Mouse (Mus musculus): Measurements from ENCODE around the gene Ppp2r2c.
"Not testable (repeated sequence)": the region's sequence is repeated elsewhere in the genome, so short reads cannot be mapped to it uniquely, and the experiment has no call there.

The Ppp2r2c gene

DNA sequence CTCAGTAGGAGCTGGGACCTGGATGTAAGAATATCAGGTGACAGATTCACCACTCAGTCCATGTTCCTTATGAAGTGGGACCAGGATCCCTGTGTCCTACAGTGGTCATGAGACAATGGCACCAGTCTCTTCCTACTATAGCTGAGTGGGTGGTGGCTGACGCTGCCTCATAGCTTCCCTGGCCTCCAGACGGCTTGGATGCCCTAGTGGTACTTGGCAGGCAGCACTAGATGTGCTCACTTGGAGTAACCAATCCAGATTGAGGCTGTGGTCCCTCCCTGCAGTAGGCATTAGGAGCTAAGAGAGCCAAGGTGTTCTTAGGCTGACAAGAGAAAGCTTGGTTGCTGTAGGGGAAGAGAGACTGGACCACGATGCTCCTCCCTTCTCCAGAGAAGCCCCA is 61.1 kb downstream of the Ppp2r2c start:
- no peak for DNase-seq (ENCODE audit: low read depth, low spot score)

DNA sequence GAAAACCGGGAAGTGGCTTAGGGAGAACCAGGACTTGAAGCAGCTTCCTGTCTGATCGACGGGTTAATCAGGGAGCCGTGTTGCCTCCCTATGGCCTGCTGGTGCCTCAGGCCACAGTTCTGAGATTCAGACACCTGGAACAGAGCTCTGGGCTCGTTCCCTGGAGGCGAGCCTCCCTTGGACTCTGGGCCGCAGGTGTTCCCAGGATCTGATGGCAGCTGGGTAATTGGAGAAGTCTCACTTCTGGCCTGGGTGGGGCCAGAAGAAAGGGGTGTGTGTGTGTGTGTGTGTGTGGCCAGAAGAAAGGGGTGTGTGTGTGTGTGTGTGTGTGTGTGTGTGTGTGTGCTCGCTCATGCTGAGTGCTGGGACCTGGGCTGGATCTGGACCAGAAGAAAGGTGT is 65.1 kb downstream of the Ppp2r2c start:
- no peak for DNase-seq (ENCODE audit: low read depth, low spot score)

DNA sequence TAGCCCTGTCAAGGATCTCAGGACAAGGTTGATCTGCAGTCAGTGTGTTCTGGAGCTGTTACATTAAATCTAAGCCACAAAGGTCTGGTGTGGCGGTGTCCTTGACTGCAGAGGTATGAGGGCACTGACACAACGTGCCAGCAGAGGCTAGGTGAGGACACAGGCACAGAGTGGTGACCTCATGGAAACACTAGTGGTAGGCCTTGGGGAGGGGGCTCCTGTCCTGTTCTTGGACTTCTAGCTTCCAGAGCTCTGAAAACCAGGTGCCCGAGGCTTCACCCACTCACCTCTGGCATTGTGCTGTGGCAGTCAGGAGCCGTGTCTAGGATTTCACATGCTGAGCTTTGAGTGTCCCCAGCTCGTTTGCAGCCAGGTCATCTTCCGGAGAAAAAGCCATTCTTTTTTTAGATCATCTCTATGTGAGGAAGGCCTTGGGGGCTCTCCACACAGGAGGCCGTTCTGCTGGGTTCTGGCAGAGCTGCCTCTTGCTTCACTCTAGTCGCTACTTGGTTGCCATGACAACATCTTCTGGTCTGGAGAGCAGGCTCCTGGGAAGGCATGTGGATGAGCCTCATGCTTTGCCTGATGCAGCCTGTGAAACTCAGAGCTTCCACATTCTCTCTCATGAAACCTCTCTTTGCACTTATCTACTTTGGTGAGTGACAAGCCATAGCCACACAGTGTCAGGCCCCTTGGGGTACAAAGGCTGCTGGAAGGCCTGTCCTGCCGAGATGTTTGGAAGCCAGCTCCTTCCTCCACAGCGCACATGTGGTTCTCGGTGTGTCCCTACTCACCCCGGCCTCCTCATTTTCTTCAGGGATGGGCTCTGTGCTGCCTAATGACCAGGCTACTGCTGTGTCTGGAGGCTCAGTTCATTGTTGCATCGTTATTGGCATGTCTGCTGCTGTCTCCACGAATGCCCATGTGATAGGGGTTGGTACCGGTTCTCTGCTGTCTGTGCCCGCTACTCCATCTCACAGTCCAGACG is 67.5 kb downstream of the Ppp2r2c start:
- no peak for DNase-seq (ENCODE audit: low read depth, low spot score)

DNA sequence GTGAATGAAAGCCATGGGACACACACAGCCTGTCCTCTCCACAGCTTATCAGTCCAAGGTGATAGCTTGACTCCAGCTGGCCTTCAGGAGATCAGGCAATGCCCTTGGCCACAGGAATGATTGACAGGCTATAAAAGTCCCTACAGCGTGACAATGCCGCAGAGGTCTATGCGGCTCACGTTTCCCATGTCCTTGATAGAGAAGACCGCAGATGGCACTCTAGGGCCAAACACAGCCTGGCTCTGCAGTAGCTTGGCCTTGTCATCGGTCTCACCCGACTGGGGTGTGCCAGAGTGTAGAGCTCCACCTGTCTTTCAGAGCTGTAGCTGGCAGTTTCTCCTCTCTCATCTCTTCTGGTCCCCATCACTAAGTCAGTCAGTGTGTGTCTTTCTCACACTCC is 68.2 kb downstream of the Ppp2r2c start:
- peak; percentile 16 for DNase-seq (ENCODE audit: low read depth, low spot score)

DNA sequence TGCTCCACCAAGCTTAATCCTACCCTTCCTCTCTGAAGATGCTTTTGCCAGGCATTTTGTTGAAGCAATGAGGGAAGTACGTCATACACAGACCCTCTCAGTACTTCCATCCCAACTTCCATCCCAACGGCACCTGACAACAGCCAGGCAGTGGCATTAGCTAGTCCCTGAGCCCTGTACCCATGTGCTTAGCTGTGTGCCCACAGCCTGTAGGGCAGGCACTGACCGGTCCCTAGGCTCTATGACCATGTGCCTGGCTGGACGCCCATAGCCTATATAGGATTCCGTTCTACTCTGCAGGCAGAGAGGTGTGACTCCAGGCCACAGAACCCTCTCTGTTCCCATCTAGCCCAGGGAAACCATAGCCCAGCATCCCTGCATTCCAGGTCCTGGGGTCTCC is 69.7 kb downstream of the Ppp2r2c start:
- no peak for DNase-seq (ENCODE audit: low read depth, low spot score)

DNA sequence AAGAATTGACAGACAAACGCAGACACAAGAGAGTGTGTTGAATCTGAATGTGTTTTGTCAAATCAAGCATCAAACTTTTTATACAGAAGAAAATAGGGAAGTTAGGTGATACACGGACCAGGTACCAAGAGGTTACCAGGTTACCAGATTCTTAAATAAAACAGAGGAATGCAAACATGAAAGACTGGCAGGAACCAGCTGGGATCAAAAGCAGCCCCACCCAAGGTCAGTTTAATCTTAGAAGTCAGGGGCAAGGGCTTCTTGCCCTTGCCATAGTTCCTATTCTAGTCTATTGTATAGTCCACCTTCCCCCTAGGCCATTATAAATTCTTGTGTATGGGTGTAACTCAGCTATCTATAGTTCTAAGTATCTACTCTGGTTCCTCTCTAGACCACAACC is 70.7 kb downstream of the Ppp2r2c start:
- DNase-seq (ENCODE audit: low read depth, low spot score), result not testable (repeated sequence)

DNA sequence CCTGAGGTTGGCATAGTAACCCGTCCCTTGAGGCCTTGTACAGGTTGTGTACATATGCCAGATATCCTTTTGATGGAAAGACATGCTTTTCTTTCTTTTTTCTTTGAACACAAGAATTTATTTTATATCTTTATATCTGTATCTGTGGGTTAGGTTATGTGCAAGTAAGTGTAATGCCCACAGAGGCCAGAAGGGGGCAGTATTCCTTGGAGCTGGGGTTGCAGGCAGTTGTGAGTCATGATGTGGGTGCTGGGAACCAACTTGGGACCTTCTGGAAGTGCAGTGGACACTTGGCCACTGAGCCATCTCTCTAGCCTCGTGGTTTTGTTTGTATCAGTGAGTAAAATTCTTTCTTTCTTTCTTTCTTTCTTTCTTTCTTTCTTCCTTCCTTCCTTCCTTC is 74.1 kb downstream of the Ppp2r2c start:
- no peak for DNase-seq (ENCODE audit: low read depth, low spot score)

DNA sequence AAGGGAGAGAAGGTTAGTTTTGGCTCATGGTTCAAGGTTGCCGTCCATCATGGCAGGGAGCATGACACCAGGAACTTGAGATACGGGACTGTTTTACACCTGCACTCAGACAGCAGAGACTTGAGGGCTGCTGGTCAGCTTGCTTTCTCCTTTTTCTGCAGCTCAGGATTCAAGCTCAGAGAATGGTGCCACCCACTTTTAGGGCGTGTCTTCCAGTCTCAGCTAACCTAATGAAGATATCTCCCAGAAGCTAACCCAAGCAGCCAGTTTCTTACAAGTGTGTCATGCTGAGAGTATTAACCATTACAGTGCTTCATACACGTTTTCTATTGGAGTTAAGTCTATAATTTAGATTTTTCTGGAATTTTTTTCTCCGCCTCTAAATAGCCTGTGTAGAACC is 76.2 kb downstream of the Ppp2r2c start:
- no peak for DNase-seq (ENCODE audit: low read depth, low spot score)

DNA sequence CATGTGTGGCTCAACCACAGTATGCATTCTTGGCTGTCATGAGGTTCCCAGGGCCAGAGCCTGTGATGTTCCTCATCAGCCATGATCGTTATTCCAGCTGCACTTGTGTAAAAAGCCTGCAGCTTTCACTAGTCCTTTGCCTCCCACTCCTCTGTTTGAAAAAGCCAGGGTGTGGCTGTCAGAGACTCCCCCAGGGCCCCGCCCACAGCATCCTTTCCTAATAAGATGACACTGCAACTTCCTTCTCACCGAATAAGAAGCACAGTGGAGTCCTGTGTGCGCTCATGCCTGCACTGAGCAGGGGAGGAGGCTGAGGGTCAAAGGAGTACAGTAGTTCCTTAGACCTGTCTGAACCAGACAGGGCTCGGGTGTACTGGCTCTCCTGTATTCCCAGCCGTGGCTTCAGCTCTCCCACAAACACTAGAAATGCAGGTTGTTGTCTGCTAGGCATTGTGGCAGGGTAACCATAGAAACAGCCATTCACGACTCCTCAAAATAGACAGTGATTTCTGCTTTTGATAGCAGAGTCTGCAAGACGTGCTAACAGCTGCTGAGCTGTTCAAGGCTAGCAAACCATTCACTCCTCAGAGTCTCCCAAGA is 76.9 kb downstream of the Ppp2r2c start:
- no peak for DNase-seq (ENCODE audit: low read depth, low spot score)

DNA sequence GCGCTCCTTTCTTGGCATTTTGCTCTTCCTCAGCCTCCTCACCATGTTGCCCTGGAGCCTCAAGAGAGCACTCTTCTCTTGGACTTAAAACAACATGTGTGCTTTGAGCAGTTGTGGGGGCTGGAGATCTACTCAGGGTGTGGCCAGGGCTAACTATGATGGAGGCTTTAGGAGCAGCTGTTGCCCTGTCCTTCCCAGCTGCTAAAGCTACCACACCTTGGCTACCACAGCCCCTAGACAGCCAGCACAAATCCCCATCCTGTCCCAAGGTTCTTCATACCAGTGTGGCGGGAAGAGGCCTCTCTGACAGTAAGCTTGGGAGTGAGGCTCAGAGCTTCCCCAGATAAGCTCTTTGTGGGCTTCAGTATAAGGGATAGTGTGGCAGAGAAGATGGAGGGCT is 77.4 kb downstream of the Ppp2r2c start:
- DNase-seq (ENCODE audit: low read depth, low spot score), result no peak

DNA sequence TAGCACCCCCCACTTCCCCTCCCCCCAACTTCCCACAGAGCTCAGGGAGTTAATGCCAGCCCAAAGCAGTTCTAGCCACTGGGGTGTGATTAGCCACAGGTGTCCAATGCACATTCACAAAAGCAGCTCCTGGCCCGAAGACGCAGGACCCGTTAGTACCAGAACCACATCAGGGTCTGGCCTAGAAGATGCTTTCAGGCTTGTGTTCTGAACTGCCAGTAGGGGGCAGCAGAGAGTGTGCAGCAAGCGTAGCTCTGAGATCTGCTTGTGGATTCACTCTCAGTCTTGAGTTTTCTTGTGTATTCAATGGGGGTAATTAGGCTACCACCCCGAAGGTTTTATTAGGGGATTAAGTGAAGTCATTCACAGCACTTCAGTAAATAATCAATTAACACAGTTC is 78.1 kb downstream of the Ppp2r2c start:
- DNase-seq (ENCODE audit: low read depth, low spot score), result peak; percentile 34

DNA sequence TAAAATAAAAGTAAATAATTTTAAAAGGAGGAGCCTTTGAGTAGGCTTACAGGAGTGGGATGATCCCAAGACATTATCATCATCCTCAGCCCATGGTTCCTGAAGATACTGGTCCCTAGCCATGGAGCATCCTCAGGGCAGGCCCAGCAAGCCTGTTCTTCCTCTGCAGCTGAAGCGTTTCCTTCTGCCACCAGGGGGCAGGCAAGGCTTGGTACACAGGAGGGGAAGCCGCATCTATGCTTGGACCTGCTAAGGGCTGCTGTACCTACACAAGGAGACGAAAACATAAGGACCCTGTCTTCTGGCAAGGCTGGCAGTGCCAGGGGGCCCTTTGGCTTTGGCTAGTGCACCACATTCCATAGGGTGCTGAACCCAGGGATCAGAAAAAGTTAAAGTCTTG is 80.5 kb downstream of the Ppp2r2c start:
- DNase-seq (ENCODE audit: low read depth, low spot score), result peak; percentile 25

DNA sequence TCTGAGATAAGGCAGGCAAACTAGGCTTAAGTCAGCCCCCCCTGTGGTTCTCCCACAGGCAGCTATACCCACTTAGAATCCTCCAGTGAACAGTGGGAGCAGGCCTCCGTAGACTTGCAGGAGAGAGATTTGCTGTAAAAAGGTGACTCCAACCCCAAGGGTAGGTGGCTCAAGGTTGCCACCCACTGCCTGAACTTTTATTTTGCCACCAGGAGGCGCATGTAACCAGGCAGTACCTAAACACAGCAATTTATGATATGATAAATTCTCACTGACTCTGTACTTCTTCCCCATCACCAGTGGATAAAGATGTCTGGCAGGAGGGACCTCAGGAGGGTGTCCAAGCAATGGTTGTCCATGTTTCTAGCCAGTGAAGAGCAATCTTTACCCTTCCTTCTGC is 82.6 kb downstream of the Ppp2r2c start:
- no peak for DNase-seq (ENCODE audit: low read depth, low spot score)

DNA sequence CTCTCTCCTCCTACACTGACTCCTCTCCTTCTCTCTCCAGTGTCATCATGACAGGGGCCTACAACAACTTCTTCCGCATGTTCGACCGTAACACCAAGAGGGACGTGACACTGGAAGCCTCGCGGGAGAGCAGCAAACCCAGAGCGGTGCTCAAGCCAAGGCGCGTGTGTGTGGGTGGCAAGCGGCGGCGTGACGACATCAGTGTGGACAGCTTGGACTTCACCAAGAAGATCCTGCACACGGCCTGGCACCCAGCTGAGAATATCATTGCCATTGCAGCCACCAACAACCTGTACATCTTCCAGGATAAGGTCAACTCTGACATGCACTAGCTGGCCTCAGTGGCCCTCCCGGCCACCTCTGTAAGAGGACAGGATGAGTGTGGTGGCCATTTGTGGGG is 84.0 kb downstream of the Ppp2r2c start:
- DNase-seq (ENCODE audit: low read depth, low spot score), result no peak

DNA sequence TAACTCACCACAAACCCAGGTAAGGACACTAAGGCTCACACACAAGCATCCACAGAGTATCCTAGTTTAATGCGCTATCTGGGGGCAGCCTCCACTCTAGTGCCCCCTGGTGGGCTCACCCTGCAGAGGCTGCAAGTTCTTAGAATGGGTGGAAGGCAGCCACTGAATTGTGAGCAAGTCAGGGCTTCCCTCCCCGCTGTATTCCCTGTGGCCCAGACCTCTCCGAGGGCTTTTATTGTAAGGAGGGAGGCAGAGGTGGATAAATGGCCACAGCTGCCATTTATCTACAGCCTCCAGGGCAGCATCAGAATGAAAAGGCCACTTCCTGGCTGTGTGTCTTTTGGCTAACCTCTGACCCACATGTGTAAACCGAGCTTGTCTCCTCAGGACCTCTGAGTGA is 87.1 kb downstream of the Ppp2r2c start:
- DNase-seq (ENCODE audit: low read depth, low spot score), result no peak

DNA sequence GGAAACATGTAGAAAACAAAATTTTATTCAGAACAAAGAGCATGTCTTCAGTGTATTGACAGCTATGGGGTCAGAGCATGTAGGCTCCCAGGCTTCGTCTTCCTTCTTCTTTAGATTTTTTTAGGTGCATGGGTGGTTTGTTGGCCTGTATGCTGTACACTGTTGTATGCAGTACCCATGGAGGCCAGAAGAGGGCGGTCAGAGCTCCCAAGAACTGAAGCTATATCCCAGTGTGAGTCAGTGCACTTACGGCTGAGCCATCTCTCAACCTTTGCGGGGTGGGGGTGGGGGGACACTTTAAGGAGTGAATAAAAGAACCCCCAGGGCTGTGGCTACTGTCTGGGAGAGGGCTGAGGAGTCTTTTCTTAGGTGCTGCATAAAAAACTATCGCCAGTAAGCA is 90.5 kb downstream of the Ppp2r2c start:
- peak; percentile 28 for DNase-seq (ENCODE audit: low read depth, low spot score)

DNA sequence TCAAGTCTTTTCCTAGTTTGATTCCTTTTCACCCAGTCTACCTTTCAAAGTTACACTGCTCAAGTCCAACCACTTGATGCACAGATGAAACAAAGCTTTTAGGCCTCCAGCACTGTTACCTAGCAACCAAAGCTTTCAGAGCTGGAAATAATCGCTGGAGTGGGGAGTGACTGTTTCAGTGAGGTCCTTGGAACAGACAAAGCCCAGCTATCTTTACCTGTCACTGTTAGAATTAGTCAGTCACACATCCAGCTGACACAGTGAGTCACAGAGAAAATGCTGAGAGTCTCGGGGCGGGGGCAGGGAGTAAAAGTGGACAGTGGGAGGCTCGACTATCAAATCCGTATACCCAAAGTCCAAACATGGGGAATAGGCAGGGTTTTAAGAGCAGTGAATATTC is 92.2 kb downstream of the Ppp2r2c start:
- DNase-seq (ENCODE audit: low read depth, low spot score), result no peak

DNA sequence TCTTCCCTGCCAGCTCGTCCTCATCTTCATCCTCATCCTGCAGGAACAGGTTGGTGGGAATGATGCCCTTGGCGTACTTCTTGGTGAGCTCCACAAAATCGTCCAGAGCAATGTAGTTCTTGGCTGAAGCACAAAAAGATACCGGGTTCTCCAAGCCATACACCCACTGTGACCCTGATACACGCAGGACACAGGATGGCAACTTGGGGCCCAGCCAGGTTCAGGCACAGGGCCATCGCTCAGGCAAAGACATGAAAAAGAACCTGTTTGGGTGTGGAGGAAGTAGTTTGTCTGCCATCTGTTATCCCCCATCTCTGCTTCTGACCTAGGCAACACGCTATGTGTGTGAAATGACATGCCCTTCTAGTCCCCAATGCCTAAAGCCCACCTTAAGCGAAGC is 103.3 kb downstream of the Ppp2r2c start:
- DNase-seq (ENCODE audit: low read depth, low spot score), result no peak

DNA sequence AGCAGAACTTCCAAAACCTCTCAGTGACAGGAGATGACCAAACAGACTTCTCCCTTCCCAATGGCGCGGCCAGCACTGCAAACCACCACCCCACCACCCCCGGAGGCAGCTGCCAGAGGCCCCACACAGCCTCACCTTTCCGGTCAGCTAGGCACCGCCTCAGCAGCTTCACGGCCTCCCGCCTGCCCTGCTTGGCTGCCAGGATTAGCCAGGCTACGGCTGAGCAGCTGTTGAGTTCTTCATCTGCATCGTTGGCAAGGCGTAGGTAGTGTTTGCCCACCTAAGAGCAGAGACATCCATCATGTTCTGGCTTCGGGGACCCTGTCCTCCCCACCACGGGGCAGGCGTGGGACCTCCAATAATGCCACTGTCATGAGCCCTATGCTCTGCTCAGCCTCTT is 107.0 kb downstream of the Ppp2r2c start:
- no peak for DNase-seq (ENCODE audit: low read depth, low spot score)

DNA sequence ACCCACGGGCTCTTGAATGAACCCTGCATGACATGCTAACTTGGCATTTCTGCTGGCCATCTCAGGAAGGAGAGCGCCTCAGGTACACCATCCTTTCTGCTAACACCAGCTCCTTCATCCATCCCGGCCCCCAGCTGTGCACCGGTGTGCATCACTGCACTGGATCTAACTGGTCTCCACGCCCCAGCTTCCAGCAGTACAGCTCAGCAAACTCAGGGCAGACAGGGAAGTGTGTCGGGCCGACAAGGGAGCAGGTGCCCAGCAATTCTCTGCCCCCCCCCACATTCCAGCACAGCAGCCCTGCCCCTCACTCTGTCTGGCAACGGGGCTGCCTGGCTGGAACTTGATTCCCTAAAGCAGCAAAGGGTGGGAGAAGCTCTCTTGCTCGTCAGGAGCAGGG is 109.5 kb downstream of the Ppp2r2c start:
- DNase-seq (ENCODE audit: low read depth, low spot score), result no peak

DNA sequence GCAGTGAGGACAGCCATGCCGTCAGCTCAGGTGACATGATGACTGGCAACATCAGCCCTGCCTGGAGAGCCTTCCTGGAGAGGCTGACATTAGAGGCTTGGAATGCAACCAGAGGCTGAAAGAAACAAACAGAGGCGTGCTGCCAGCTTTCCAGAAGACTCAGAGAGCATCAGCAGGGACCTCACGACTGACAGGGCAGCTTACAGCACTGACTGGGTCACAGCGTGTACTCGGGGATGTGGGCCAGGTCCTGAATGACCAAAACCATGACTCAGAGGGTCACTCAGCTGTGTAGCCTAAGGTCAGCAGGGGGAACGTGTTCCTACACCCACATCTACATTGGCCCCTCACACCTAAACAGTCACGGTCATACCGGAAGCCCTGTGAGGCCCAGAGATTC is 110.7 kb downstream of the Ppp2r2c start:
- DNase-seq (ENCODE audit: low read depth, low spot score), result peak; percentile 51

DNA sequence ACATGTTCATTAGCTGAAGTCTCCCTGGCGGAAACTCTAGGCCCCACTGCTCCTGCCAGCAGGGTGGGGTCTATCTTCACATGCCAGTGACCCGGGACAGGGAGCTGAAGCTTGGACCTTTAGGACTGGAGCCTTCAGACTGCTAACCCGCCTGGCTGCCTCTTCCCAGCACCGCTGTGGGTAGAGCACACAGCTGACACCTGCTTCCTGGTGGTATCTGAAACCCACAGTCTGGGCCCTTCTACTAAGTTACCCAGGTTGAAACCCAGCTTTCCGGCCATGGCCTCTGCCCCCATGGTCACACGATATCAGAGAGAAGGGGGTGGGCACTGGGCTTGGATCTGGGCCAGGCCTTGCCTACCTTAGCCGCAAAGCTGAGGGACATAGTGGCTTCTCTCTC is 111.3 kb downstream of the Ppp2r2c start:
- DNase-seq (ENCODE audit: low read depth, low spot score), result no peak

DNA sequence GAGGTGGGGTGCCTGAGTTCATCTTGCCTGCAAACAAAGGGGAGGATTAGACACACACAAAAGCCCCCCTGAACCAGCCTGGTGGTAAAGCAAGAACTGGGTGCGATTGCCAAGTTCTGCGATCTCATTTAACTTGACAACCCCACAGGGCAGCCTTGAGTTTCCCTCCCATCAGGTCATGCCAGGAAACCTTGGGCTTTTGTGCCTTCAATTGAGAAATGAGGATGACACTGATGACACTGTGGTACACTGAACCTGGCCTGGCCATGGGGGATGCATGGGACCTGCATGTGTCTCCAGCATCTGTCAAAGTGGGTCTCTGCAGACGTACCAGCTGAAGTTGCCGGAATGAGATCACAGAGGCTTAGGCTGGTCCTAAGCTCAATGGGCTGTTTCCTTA is 114.0 kb downstream of the Ppp2r2c start:
- DNase-seq (ENCODE audit: low read depth, low spot score), result no peak

All from skeletal muscle tissue, adult 2 months (tissue).